Mouse (Mus musculus) embryonic facial prominence, embryonic 12.5 days (tissue): Measurements from ENCODE around the gene Rassf3. TPM values are rescaled to one million over a fixed set of nuclear protein-coding genes. Genes with fewer than 3 reads are reported as not detected.

Experiments used
- ATAC-seq: fragments of 200-750 bp; cut with Nextera tagmentation; 2 replicates; pipeline ENCODE4 v1.8.0; 2017; ENCODE audit not compliant: insufficient number of reproducible peaks, insufficient read depth, low FRiP score, low TSS enrichment
- H3K27ac ChIP-seq: fragments of 300-500 bp; sonication (generic); 2 replicates; pipeline ENCODE4 v1.5.1; 2016; ENCODE audit warnings: mild to moderate bottlenecking
- H3K27me3 ChIP-seq: fragments of 300-500 bp; sonication (generic); 2 replicates; pipeline ENCODE4 v1.6.1; 2016; ENCODE audit warnings: mild to moderate bottlenecking, moderate library complexity
- H3K36me3 ChIP-seq: fragments of 300-500 bp; sonication (generic); 2 replicates; pipeline ENCODE4 v1.6.1; 2016; ENCODE audit warnings: mild to moderate bottlenecking
- H3K4me1 ChIP-seq: fragments of 300-500 bp; sonication (generic); 2 replicates; pipeline ENCODE4 v1.6.1; 2016
- H3K4me2 ChIP-seq: fragments of 300-500 bp; sonication (generic); replicated peaks from 2 replicates; pipeline ENCODE4 v1.6.1; 2016; ENCODE audit warnings: mild to moderate bottlenecking, moderate library complexity
- H3K4me3 ChIP-seq: fragments of 300-500 bp; sonication (generic); 2 replicates; pipeline ENCODE4 v1.5.1; 2016; ENCODE audit warnings: mild to moderate bottlenecking
- H3K9ac ChIP-seq: fragments of 300-500 bp; sonication (generic); 2 replicates; pipeline ENCODE4 v1.6.1; 2016; ENCODE audit warnings: mild to moderate bottlenecking, moderate library complexity
- H3K9me3 ChIP-seq: fragments of 300-500 bp; sonication (generic); 2 replicates; pipeline ENCODE4 v1.6.1; 2016; ENCODE audit warnings: mild to moderate bottlenecking, moderate library complexity
- WGBS: fragments of 180-500 bp; shearing (Covaris S2); methylation state at CpG from one replicate; pipeline ENCODE4 v1.1.7; 2016; 5-methylcytosine and 5-hydroxymethylcytosine counted together
- polyA plus RNA-seq: library from polyadenylated mRNA; unstranded; fragments of >200 nt; fragmentation: Nextera tagmentation; extraction: Ambion mirVana; gene quantifications from 2 replicates; pipeline ENCODE4 v1.2.1, GENCODE M21; 2016

Gene Rassf3
- polyA plus RNA-seq, 1 experiment from 2014 or later: 23.1 TPM

DNA sequence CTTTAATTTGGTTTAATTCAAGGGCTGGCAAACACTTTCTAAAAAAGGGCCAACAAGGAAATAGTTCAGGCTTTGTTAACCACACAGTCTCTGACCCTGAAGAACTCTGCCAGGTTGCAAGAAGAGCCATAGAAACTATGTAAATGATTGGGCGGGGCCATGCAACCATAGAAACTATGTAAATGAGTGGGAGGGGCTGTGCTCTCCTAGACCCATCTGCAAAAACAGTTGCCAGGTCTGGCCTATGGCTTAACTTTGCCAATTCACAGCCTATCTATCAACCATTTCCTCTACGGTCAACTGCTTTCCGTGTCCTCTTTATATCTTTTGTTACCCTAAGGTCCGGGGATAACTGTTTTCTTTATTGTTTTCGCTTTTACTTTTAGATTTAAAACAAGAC lies 25.0 kb upstream of the Rassf3 start:
- WGBS: 71% methylated on average over 5 of the region's 5 CpGs
- Histone ChIP-seq H3K9me3 (no peaks in the 10 kb centered on the region), H3K27me3 (no peaks in the 10 kb centered on the region), H3K4me1 (peaks cover 30% of the 10 kb centered on the region), H3K4me3 (no peak overlapping the region), H3K27ac (no peak overlapping the region), H3K4me2 (no peak overlapping the region), H3K9ac (no peak overlapping the region), H3K36me3 (no peaks in the 10 kb centered on the region)
- ATAC-seq: no peak

DNA sequence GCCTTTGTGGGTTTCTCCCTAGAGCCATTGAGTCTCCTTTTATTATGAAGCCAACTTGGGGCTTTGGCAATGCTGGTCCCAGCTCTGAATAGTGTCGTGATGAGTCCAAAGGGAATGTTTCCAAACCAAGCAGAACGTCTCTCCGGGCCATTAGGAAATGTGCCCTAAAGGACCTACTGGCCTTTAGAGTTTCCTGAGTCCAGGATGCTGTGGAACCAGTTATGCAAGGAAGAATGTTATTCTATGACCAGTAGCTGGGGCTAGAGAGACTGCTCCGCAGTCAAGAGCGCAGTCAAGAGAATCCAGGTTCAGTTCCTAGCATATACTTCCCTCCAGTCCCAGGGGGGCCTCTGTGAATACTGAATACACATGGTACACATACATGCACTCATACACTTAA lies 23.9 kb upstream of the Rassf3 start:
- H3K9ac ChIP-seq: no peak overlapping the region
- WGBS: 51% methylated on average over 5 of the region's 5 CpGs
- H3K36me3 ChIP-seq: no peaks in the 10 kb centered on the region
- no peak for ATAC-seq
- no peak overlapping the region for H3K4me3 ChIP-seq
- H3K9me3 ChIP-seq: no peaks in the 10 kb centered on the region
- H3K27me3 ChIP-seq: no peaks in the 10 kb centered on the region
- H3K27ac ChIP-seq: no peak overlapping the region
- H3K4me2 ChIP-seq: no peak overlapping the region
- H3K4me1 ChIP-seq: peaks cover 22% of the 10 kb centered on the region

GRCm38 (mm10) chr10:121499063-121499462 lies 22.9 kb upstream of the Rassf3 start:
- Histone ChIP-seq H3K4me3 (no peak overlapping the region), H3K36me3 (no peaks in the 10 kb centered on the region), H3K9me3 (no peaks in the 10 kb centered on the region), H3K9ac (no peak overlapping the region), H3K27ac (0 out of 2 replicates have a peak overlapping the region, but pooled peaks have one; percentile 1), H3K27me3 (no peaks in the 10 kb centered on the region), H3K4me2 (no peak overlapping the region), H3K4me1 (peaks cover 16% of the 10 kb centered on the region)
- ATAC-seq: no peak
- 59% methylated on average over 2 of the region's 2 CpGs for WGBS

GRCm38 (mm10) chr10:121498481-121498904 lies 22.3 kb upstream of the Rassf3 start:
- no peaks in the 10 kb centered on the region for H3K9me3 ChIP-seq
- H3K36me3 ChIP-seq: no peaks in the 10 kb centered on the region
- no peak overlapping the region for H3K4me3 ChIP-seq
- peak overlapping the region; percentile 80 for H3K27ac ChIP-seq
- ATAC-seq: no peak
- H3K4me1 ChIP-seq: peaks cover 16% of the 10 kb centered on the region
- H3K9ac ChIP-seq: no peak overlapping the region
- H3K27me3 ChIP-seq: no peaks in the 10 kb centered on the region
- no peak overlapping the region for H3K4me2 ChIP-seq
- WGBS: 50% methylated on average over 8 of the region's 8 CpGs

GRCm38 (mm10) chr10:121497968-121498367 lies 21.8 kb upstream of the Rassf3 start:
- H3K27me3 ChIP-seq: no peaks in the 10 kb centered on the region
- no peak for ATAC-seq
- H3K9ac ChIP-seq: no peak overlapping the region
- no peaks in the 10 kb centered on the region for H3K9me3 ChIP-seq
- peak overlapping the region; percentile 80 for H3K27ac ChIP-seq
- H3K4me3 ChIP-seq: no peak overlapping the region
- H3K36me3 ChIP-seq: no peaks in the 10 kb centered on the region
- WGBS: 24% methylated on average over 7 of the region's 7 CpGs
- no peak overlapping the region for H3K4me2 ChIP-seq
- peaks cover 16% of the 10 kb centered on the region for H3K4me1 ChIP-seq

- H3K9me3 ChIP-seq: no peaks in the 10 kb centered on the region
- peaks cover 16% of the 10 kb centered on the region for H3K4me1 ChIP-seq
- H3K4me3 ChIP-seq: no peak overlapping the region
- H3K27ac ChIP-seq: no peak overlapping the region
- H3K4me2 ChIP-seq: no peak overlapping the region
- no peaks in the 10 kb centered on the region for H3K27me3 ChIP-seq
- H3K36me3 ChIP-seq: no peaks in the 10 kb centered on the region
- no peak for ATAC-seq
- no peak overlapping the region for H3K9ac ChIP-seq
- WGBS: 69% methylated on average over 7 of the region's 7 CpGs
These were observed 20.5 kb upstream of the Rassf3 start for GRCm38 (mm10) chr10:121496616-121497015.

- no peak overlapping the region for H3K4me2 ChIP-seq
- H3K27ac ChIP-seq: no peak overlapping the region
- 69% methylated on average over 2 of the region's 2 CpGs for WGBS
- H3K27me3 ChIP-seq: no peaks in the 10 kb centered on the region
- no peak for ATAC-seq
- no peak overlapping the region for H3K4me3 ChIP-seq
- H3K4me1 ChIP-seq: peaks cover 16% of the 10 kb centered on the region
- H3K9me3 ChIP-seq: no peaks in the 10 kb centered on the region
- no peak overlapping the region for H3K9ac ChIP-seq
- H3K36me3 ChIP-seq: no peaks in the 10 kb centered on the region
These were observed 17.9 kb upstream of the Rassf3 start for GRCm38 (mm10) chr10:121494163-121494425.

GRCm38 (mm10) chr10:121493374-121494162 lies 17.4 kb upstream of the Rassf3 start:
- Histone ChIP-seq H3K4me2 (no peak overlapping the region), H3K9ac (no peak overlapping the region), H3K4me3 (no peak overlapping the region), H3K36me3 (no peaks in the 10 kb centered on the region), H3K9me3 (no peaks in the 10 kb centered on the region), H3K27me3 (no peaks in the 10 kb centered on the region), H3K4me1 (peaks cover 14% of the 10 kb centered on the region), H3K27ac (no peak overlapping the region)
- 72% methylated on average over 9 of the region's 9 CpGs for WGBS
- no peak for ATAC-seq

GRCm38 (mm10) chr10:121492608-121493315 lies 16.6 kb upstream of the Rassf3 start:
- no peak overlapping the region for H3K4me2 ChIP-seq
- no peak overlapping the region for H3K27ac ChIP-seq
- peaks cover 6% of the 10 kb centered on the region; the same call in 1 of the 2 replicates for H3K4me1 ChIP-seq
- no peak for ATAC-seq
- no peaks in the 10 kb centered on the region for H3K27me3 ChIP-seq
- H3K9ac ChIP-seq: no peak overlapping the region
- H3K4me3 ChIP-seq: no peak overlapping the region
- H3K36me3 ChIP-seq: no peaks in the 10 kb centered on the region
- no peaks in the 10 kb centered on the region for H3K9me3 ChIP-seq
- WGBS: 85% methylated on average over 7 of the region's 7 CpGs

DNA sequence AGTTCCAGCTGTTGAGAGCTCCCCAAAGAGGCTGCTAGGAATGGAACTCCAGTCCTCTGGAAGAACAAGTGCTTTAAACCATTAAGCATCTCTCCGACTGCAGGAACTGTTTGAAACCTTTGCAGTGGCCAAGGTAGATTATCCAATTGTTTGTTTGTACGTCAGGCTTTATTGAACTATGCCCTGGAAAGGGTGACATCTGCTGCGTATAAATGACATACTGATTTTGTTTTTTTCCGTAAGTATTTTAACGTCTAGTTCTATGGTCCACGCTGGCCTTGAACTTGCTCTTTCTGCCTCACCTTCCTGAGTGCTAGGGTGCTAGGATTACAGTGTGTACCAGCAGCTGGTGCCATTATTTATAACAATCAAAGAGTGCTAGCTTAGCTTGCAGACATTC lies 13.8 kb upstream of the Rassf3 start:
- ATAC-seq: no peak

DNA sequence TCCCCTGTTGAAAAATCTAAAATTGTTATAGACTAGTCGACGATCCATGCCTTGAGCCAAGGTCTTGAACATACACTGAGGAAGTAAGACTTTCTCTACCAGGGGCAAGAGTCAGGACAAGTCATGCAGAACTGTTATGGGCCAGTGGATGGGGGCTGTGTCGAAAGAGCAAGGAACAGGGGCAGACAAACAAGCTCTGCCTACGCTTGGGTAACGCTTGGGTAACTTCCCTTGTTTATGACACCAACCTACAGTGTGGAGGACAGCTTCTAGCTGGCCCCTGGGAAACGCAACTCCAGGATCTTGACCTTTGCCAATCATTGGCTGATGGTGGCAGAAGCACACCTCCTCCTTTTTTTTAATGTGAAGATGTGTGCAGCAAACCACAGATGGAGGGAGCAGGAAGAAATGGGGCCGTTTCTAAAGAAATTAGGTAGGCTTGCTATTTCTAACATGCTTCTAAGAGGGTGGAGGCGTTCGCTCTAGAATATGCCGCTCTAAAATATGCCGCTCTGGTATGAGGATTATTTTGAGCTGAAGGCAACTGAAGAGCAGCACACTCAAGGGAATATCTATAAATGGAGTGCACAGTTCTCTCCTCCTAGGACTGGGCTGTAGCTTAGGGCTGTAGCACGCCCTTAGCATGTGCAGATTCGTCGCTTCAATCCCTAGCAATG lies 12.6 kb upstream of the Rassf3 start:
- WGBS: 89% methylated on average over 14 of the region's 14 CpGs
- ATAC-seq: no peak
- Histone ChIP-seq H3K27me3 (no peaks in the 10 kb centered on the region), H3K9ac (no peak overlapping the region), H3K4me3 (no peak overlapping the region), H3K4me1 (no peaks in the 10 kb centered on the region), H3K9me3 (no peaks in the 10 kb centered on the region), H3K36me3 (no peaks in the 10 kb centered on the region), H3K4me2 (no peak overlapping the region), H3K27ac (no peak overlapping the region)

More for the DNA sequence above, 13.8 kb upstream of the Rassf3 start:
- 87% methylated on average over 6 of the region's 6 CpGs for WGBS
- Histone ChIP-seq H3K27ac (no peak overlapping the region), H3K9me3 (no peaks in the 10 kb centered on the region), H3K9ac (no peak overlapping the region), H3K27me3 (no peaks in the 10 kb centered on the region), H3K4me1 (no peaks in the 10 kb centered on the region), H3K4me2 (no peak overlapping the region), H3K4me3 (no peak overlapping the region), H3K36me3 (no peaks in the 10 kb centered on the region)

DNA sequence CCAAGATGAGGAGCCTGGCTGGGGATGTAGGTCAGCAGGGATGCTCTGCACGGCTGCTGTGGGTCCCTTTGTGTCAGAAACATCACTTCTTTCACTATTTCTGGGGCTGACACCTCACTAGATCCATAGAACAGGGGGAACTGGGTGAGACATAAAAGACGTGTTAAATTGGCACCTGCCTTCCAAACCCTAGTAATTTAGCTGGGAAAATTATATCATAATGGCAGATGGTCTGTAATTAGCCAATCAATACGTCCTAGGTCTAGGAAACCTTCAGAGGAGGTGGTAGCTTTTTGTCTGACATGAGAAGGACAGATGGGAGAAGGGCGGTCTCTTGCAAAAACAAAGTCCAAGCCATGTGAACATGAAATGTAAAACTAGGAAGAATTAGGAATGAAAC lies 11.6 kb upstream of the Rassf3 start:
- Histone ChIP-seq H3K9me3 (no peaks in the 10 kb centered on the region), H3K27ac (no peak overlapping the region), H3K9ac (no peak overlapping the region), H3K4me1 (no peaks in the 10 kb centered on the region), H3K4me2 (no peak overlapping the region), H3K4me3 (no peak overlapping the region), H3K27me3 (no peaks in the 10 kb centered on the region), H3K36me3 (no peaks in the 10 kb centered on the region)
- ATAC-seq: no peak
- WGBS: 70% methylated on average over 4 of the region's 4 CpGs
